Mouse (Mus musculus) ovary, postnatal 14 days (tissue): ENCODE results near the gene Zmynd10.
A peak's percentile ranks its signal among the peaks of the same experiment; 100 is the strongest.

Experiments used
- DNase-seq: peaks from one replicate; pipeline ENCODE4 v3.0.0; 2022; ENCODE audit warnings: low spot score

Zmynd10 gene

DNA sequence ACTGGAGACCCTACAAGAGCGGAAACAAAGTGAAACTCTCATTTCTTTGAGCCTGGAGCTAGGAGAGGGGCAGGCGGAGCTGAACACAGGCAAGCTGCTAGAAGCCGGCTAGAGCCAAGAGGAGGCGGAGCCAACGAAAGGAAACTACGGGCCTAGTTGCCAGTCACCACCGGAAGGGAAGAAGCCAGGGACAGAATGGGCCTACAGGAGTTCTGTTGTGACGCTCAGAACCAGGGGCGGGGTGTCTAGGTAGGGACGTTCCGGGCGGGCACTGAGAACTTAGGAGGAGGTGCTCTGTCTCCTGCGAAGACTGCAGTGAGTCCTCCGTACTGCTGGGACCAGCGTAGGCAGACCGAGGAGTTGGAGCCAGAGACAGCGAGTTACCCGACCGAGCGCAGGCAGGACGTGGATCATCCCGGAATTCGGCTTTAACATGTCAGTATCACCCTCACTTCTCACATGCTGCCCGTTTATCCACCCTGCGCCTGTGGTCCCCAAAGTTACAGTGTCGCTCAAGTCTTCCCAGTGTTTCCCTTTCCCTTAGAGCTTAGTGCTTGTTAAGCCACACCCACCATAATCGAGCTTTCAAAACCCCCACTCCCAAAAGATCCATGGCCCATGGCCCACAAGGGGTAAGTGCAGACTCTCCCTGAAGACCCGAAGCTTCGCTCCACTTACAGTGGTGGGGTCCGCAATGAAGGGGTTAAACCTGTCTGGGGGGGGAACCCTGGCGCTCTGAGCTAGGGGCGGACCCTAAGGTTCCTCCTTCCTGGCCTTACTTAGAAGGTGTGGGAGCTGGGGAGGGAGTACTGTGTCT is 33.6 kb downstream of the Zmynd10 start, which contains the start of gene Hyal3:
TSS of gene Hyal3 (plus strand) at position 318 of the 817 bp plus-strand sequence.
- DNase-seq: peak; percentile 85

DNA sequence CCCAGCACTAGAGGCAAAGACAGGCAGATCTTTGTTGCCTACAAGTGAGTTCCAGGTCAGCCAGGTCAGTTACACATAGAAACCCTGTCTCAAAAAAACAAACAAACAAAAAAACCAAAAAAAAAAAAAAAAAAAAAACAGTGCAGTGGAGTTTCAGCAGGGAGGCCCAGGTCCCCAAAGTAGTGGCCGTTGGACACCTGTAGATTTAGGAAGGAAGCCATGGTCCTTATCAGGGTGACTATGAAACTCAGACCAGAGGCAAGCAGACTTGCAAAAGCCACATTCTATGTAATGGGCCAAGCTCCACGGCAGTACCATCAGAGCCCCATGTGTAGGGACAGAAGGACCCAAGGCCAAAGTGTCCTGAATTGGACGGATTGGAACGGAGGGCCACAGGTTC is 34.5 kb downstream of the Zmynd10 start:
- DNase-seq: no peak

GRCm38 (mm10) chr9:107582509-107583062 is 35.5 kb downstream of the Zmynd10 start:
- DNase-seq: no peak

- no peak for DNase-seq
These were observed 36.1 kb downstream of the Zmynd10 start for GRCm38 (mm10) chr9:107583174-107583573.

DNA sequence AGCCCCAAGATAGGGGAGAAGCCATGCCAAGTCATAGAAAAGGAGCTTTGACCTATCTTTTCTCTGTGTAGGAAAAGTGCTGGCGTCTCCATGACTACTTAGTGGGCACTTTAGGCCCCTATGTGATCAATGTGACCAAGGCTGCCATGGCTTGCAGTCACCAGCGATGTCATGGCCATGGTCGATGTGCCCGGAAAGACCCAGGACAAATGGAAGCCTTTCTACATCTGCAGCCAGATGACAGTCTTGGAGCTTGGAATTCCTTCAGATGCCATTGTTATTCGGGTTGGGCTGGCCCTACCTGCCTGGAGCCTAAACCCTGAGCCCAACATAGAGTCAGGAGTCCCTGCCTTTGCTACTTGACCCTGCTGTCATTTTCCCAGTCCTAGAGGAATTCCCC is 39.4 kb downstream of the Zmynd10 start:
- no peak for DNase-seq

DNA sequence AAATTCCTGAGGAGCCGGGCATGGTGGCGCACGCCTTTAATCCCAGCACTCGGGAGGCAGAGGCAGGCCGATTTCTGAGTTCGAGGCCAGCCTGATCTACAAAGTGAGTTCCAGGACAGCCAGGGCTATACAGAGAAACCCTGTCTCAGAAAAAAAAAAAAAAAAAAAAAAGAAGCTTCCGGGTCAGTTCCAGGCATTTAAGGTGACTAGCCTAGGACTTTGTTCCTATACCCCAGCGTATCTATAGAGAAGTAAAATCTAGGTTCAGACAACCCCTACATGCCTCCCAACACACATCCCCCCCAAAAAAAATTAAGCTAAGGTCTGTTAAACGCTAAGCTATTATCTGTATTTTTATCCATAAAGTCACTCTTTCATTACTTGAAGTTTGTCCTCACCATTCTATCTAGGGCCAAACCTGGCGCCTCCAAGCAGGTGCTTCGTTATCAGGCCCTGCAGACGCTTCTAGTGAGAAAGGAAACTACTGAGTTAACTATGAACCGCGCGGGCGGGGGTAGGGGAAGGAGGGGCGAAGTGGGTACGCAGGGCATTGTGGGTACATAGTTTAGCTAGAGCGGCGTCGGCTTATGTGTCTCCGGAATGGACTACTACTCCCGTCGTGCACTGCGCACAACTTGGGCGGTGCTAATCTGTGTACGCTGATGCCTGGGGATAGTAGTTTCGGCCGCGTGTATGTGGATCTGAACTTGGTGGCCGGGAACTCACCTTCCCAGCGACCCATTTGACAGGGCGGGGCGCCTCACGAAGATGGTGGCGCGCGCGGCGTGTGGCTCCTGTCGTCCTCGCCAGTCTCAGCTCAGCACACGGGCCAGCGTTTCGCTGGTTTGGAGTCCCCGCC is 40.1 kb downstream of the Zmynd10 start, which contains the start of gene Ifrd2:
TSS of gene Ifrd2 (plus strand) at position 669 of the 859 bp plus-strand sequence.
- DNase-seq: peak; percentile 86

- no peak for DNase-seq
These were observed 40.9 kb downstream of the Zmynd10 start for GRCm38 (mm10) chr9:107587833-107588639.

DNA sequence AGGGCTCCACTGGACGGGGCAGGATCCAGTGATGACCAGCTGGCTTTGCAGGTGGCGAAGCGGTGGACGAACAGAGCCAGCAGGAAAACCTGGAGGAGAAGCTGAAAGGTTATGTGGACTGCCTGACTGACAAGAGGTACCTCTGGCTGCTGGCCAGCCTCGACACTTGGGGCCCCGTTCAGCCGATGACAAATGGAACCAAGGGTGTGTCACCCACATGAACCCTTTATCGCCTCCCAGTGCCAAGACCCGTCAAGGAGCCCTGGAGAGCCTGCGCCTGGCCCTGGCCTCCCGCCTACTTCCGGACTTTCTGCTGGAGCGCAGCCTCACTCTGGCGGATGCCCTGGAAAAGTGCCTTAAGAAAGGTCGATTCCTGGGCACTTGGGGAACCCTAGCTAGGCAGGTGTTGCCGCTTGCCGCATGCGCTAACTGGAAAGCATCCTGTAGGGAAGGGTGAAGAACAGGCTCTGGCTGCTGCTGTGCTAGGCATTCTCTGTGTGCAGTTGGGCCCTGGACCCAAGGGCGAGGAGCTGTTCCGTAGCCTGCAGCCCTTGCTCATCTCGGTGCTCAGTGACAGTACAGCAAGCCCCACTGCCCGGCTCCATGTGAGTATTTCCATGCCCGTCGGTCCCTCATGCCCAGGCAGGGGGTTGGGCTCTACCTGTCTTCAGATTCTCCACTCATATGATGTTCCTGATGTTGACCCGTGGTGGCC is 43.1 kb downstream of the Zmynd10 start:
- no peak for DNase-seq

DNA sequence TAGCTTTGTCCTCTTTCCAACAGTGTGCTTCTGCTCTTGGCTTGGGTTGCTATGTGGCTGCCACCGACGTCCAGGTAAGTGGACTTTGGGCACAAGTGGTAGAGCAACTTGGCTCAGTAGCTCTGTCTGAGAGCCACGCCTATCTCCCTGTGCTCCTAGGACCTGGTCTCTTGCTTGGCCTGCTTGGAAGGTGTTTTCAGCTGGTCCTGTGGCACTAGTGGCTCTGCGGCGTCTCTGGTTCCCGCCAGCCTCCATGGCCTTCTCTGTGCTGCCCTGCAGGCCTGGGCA is 43.6 kb downstream of the Zmynd10 start:
- DNase-seq: no peak

- no peak for DNase-seq
These were observed 46.2 kb downstream of the Zmynd10 start for GRCm38 (mm10) chr9:107593101-107593976.

DNA sequence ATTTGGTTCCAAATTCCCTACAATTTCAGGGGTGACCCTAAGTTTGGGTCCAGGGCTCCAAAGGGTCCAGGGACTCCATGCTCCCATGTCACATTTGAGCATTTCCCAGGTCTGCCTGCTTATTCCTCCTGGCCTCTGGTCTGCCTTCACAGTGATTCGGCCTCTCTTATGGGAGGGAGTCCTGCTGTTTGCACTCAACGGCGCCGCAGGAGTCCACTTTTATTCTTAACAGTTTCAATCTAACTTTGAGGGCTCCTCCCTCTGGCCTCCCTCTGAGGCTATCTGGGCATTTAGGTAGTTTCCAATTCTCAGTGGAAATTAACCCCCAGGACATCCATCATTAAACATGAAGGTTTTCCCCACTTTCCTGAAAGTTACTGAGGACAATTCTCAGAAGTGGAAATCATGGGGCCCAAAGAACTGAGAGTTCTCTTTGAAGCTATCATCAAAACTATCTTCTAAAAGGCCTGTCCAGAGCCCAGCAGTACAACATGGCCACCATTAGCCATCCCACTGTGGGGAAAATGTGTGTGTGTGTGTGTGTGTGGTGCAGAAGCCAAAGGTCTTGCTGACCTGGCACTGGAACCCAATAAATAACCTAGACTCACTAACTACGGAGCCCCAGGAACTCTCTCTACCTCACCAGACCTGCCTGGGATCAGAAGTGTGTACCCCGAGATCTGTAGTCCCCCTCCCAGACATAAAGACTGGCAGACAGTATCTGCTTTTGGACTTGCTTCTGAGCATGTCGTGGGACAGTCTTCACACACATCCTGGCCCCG is 47.4 kb downstream of the Zmynd10 start:
- DNase-seq: no peak

DNA sequence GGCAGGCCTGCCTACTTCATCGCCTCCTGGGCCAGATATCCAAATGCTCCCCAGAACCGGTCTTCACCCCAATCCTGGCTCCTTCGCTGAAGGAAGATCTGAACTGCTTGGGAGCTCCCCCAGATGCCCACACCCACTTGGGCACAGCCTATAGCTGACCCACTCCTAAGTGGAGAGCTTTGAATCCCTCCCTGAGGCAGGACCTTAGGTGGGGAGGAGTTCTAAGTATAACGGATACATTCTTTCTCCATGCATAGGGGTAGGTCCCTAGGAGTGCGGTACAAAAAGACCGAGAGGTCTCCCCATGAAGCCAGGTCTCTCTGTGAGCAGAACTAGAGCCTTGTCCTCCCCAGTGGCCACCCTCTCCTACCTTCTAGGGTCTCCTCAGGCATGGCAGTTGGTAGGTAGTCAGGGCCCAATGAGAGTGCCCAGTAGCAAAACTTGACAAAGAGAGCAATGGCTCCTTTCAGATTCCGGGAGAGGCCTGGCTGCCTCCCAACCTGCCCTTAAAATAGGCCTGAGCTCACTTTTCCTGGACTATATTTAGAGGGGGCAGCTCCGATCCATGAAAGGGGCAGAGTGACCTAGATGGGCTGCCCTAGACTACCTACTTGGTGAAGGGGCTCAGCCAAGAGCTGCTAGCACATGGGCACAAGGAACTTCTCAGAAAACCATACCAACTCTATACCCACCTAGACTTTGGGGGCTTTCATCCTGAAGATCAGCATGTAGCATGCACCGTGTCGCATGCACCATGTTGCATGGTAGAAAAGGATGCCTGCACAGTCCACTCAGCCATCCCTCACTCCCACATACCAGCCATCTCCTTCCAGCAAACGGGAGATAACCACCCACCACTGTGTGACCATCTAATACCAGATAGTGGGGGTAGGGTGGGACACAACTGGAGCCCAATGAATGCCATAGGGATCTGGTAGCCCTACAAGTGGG is 49.8 kb downstream of the Zmynd10 start:
- no peak for DNase-seq

- DNase-seq: no peak
These were observed 51.3 kb downstream of the Zmynd10 start for GRCm38 (mm10) chr9:107598385-107598784.

DNA sequence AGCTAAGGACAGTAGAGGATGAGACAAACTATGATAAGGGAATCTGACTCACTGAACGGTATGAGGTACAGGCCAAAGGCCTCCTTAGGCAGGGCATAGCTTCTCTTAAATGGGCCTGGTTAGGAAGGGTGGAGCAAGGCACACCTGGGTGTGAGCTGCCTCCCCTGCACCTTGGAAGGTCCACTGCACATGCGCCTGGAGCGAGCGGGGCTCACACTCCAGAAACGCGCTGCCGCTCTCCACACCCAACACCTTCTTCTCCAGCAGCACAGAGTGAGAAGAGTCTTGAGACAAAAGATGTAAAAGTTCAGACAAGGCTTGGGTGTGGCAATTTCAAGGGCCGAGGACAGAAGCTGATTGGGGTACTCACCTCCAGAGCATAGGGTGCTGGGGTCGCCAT is 52.3 kb downstream of the Zmynd10 start:
- DNase-seq: no peak

DNA sequence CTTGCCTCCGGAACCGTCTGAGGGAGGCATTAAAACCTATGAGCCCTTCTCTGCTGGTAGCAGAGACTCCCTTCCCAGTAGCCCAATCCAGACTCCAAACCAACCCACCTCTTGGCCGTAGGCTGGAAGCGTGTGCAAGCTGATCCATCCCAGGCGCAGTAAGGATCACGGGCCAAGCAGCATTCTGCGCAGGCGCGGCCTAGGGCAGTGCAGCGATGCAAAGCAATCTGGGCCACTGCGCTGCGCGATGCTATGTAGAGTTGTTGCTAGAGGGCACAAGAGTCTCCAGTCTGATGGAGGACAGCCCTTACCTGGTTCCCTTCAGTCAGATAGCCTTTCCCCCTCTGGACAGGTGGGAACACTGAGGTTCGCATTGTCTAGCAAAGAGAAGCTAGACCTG is 52.7 kb downstream of the Zmynd10 start:
- DNase-seq: no peak

DNA sequence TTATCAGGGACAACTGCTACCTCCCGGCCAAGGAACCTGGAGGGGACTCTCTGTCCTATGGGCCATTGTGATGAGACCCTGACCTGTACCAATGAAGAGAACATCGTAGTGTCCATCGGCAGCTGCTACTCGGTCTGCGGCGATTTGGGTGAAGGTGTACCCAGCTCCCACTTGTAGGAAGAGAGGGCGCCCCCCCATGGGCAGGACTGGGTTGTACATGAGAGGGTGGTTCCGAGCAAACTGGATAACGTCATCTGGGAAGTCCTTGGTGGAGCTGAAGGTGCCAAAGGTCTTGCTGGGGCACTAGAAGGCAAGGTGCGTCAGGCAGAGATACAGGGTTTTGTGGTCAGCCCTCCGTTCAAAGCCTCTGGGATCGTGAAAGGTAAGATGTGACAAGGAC is 53.6 kb downstream of the Zmynd10 start:
- no peak for DNase-seq
